Mouse (Mus musculus): Measurements from ENCODE around the gene Gucd1.
"Not testable (repeated sequence)": the region's sequence is repeated elsewhere in the genome, so short reads cannot be mapped to it uniquely, and the experiment has no call there.

DNA sequence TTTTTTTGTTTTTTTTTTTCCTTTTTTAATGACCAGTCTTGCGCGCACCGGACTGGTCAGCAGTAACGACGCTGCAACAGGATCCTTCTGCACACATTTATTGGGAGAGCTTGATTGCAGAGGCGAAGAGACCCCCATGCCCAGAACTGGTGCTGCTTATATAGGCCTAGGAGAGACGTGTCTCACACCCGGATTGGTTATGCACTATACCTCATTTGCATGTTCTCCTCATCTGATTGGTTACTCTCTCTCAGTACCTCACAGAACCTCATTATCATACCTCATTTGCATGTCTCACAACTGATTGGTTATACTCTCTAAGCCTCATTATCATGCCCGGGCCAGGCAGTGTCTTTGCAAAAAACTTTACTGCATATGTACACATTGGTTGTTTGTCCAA, 7.7 kb upstream of the Gucd1 start:
- TF ChIP-seq POLR2A (IDR thresholded peaks at IDR 0.05; ENCODE audit: low read depth, low read length); CTCF (IDR thresholded peaks at IDR 0.05; ENCODE audit: extremely low read depth, insufficient read depth, insufficient read length, insufficient replicate concordance): not testable (repeated sequence)
